Mouse (Mus musculus) midbrain, embryonic 15.5 days (tissue): ENCODE data around the gene Mthfsd. TPM values are rescaled to one million over a fixed set of nuclear protein-coding genes. Genes with fewer than 3 reads are reported as not detected.
A peak's percentile ranks its signal among the peaks of the same experiment; 100 is the strongest.

Experiments
- ATAC-seq: fragments of 200-750 bp; cut with Nextera tagmentation; replicated peaks from 2 replicates; pipeline ENCODE4 v1.8.0; 2017; ENCODE audit warnings: moderate TSS enrichment
- H3K27ac ChIP-seq: fragments of 300-500 bp; sonication (generic); 2 replicates; pipeline ENCODE4 v1.5.1; 2015; ENCODE audit warnings: mild to moderate bottlenecking, inconsistent platforms
- H3K27me3 ChIP-seq: fragments of 300-500 bp; sonication (generic); replicated peaks from 2 replicates; pipeline ENCODE4 v1.6.1; 2015; ENCODE audit warnings: inconsistent platforms
- H3K36me3 ChIP-seq: fragments of 300-500 bp; sonication (generic); replicated peaks from 2 replicates; pipeline ENCODE4 v1.6.1; 2015; ENCODE audit warnings: inconsistent platforms
- H3K4me1 ChIP-seq: fragments of 300-500 bp; sonication (generic); 2 replicates; pipeline ENCODE4 v1.6.1; 2015; ENCODE audit warnings: inconsistent platforms
- H3K4me2 ChIP-seq: fragments of 300-500 bp; sonication (generic); 2 replicates; pipeline ENCODE4 v1.6.1; 2015; ENCODE audit warnings: inconsistent platforms, mild to moderate bottlenecking, moderate library complexity
- H3K4me3 ChIP-seq: fragments of 300-500 bp; sonication (generic); 2 replicates; pipeline ENCODE4 v1.5.1; 2015; ENCODE audit warnings: mild to moderate bottlenecking, inconsistent platforms
- H3K9ac ChIP-seq: fragments of 300-500 bp; sonication (generic); 2 replicates; pipeline ENCODE4 v1.6.1; 2015; ENCODE audit warnings: mild to moderate bottlenecking, inconsistent platforms
- H3K9me3 ChIP-seq: fragments of 300-500 bp; sonication (generic); 2 replicates; pipeline ENCODE4 v1.6.1; 2016; ENCODE audit warnings: inconsistent platforms
- WGBS: fragments of 180-500 bp; shearing (Covaris S2); methylation state at CpG from one replicate; pipeline ENCODE4 v1.1.7; 2015; ENCODE audit warnings: mixed read lengths; 5-methylcytosine and 5-hydroxymethylcytosine counted together
- polyA plus RNA-seq: library from polyadenylated mRNA; unstranded; fragments of >200 nt; fragmentation: Nextera tagmentation; extraction: Ambion mirVana; gene quantifications from 2 replicates; pipeline ENCODE4 v1.2.1, GENCODE M21; 2015

Gene Mthfsd
- polyA plus RNA-seq, 1 experiment from 2014 or later, result 51.1 TPM

GRCm38 (mm10) chr8:121073174-121074107, 34.8 kb downstream of the Mthfsd start:
- H3K4me2 ChIP-seq, result no peak overlapping the region
- no peaks in the 10 kb centered on the region for H3K4me1 ChIP-seq
- H3K27me3 ChIP-seq, result peaks cover 95% of the 10 kb centered on the region
- no peak for ATAC-seq
- H3K9ac ChIP-seq, result no peak overlapping the region
- H3K36me3 ChIP-seq, result no peaks in the 10 kb centered on the region
- no peak overlapping the region for H3K27ac ChIP-seq
- no peak overlapping the region for H3K4me3 ChIP-seq
- no peaks in the 10 kb centered on the region for H3K9me3 ChIP-seq
- whole genome bisulfite sequencing, result 1% methylated on average over 48 of the region's 48 CpGs

- Histone ChIP-seq H3K4me1 (no peaks in the 10 kb centered on the region), H3K9me3 (no peaks in the 10 kb centered on the region)
- WGBS, result 10% methylated on average over 11 of the region's 11 CpGs
Observed at GRCm38 (mm10) chr8:121072406-121073130, 35.6 kb downstream of the Mthfsd start.

GRCm38 (mm10) chr8:121071454-121071853, 36.7 kb downstream of the Mthfsd start:
- no peaks in the 10 kb centered on the region for H3K9me3 ChIP-seq
- no peak overlapping the region for H3K4me2 ChIP-seq
- H3K27ac ChIP-seq, result no peak overlapping the region
- no peaks in the 10 kb centered on the region for H3K36me3 ChIP-seq
- 2% methylated on average over 12 of the region's 12 CpGs for WGBS
- H3K9ac ChIP-seq, result no peak overlapping the region
- ATAC-seq, result no peak
- H3K4me1 ChIP-seq, result no peaks in the 10 kb centered on the region
- H3K4me3 ChIP-seq, result no peak overlapping the region
- peaks cover 76% of the 10 kb centered on the region for H3K27me3 ChIP-seq

More at GRCm38 (mm10) chr8:121072406-121073130, 35.6 kb downstream of the Mthfsd start:
- Histone ChIP-seq H3K27ac (no peak overlapping the region), H3K4me2 (no peak overlapping the region), H3K9ac (no peak overlapping the region), H3K4me3 (no peak overlapping the region), H3K27me3 (peaks cover 87% of the 10 kb centered on the region), H3K36me3 (no peaks in the 10 kb centered on the region)
- ATAC-seq, result no peak

- no peaks in the 10 kb centered on the region for H3K9me3 ChIP-seq
- H3K27ac ChIP-seq, result no peak overlapping the region
- 33% methylated on average over 13 of the region's 13 CpGs for WGBS
- H3K9ac ChIP-seq, result no peak overlapping the region
- no peak overlapping the region for H3K4me3 ChIP-seq
- H3K4me2 ChIP-seq, result no peak overlapping the region
- no peaks in the 10 kb centered on the region for H3K36me3 ChIP-seq
- ATAC-seq, result no peak
- H3K27me3 ChIP-seq, result peaks cover 5% of the 10 kb centered on the region
- H3K4me1 ChIP-seq, result peaks cover 2% of the 10 kb centered on the region; the same call in 1 of the 2 replicates
Observed at GRCm38 (mm10) chr8:121063649-121064048, 44.5 kb downstream of the Mthfsd start.

GRCm38 (mm10) chr8:121062521-121062920, 45.7 kb downstream of the Mthfsd start:
- Histone ChIP-seq H3K9me3 (no peaks in the 10 kb centered on the region), H3K27ac (peak overlapping the region; percentile 8; the same call in 1 of the 2 replicates), H3K36me3 (no peaks in the 10 kb centered on the region), H3K9ac (no peak overlapping the region), H3K4me3 (no peak overlapping the region), H3K4me2 (no peak overlapping the region), H3K27me3 (peaks cover 3% of the 10 kb centered on the region), H3K4me1 (peaks cover 2% of the 10 kb centered on the region; the same call in 1 of the 2 replicates)
- WGBS, result 81% methylated on average over 6 of the region's 6 CpGs
- ATAC-seq, result no peak

GRCm38 (mm10) chr8:121059098-121059497, 49.1 kb downstream of the Mthfsd start:
- no peak overlapping the region for H3K9ac ChIP-seq
- H3K9me3 ChIP-seq, result no peaks in the 10 kb centered on the region
- no peaks in the 10 kb centered on the region for H3K36me3 ChIP-seq
- 0 out of 2 replicates have a peak, but pooled peaks cover 6% of the 10 kb centered on the region for H3K27me3 ChIP-seq
- peaks cover 2% of the 10 kb centered on the region; the same call in 1 of the 2 replicates for H3K4me1 ChIP-seq
- 43% methylated on average over 7 of the region's 7 CpGs for WGBS
- no peak overlapping the region for H3K4me3 ChIP-seq
- ATAC-seq, result peak; percentile 85
- H3K4me2 ChIP-seq, result no peak overlapping the region
- no peak overlapping the region for H3K27ac ChIP-seq

GRCm38 (mm10) chr8:121058081-121058480, 50.1 kb downstream of the Mthfsd start:
- H3K36me3 ChIP-seq, result no peaks in the 10 kb centered on the region
- no peak overlapping the region for H3K27ac ChIP-seq
- no peak overlapping the region for H3K4me3 ChIP-seq
- peaks cover 2% of the 10 kb centered on the region; the same call in 1 of the 2 replicates for H3K4me1 ChIP-seq
- H3K27me3 ChIP-seq, result 0 out of 2 replicates have a peak, but pooled peaks cover 6% of the 10 kb centered on the region
- no peaks in the 10 kb centered on the region for H3K9me3 ChIP-seq
- 70% methylated on average over 9 of the region's 9 CpGs for WGBS
- ATAC-seq, result no peak
- H3K9ac ChIP-seq, result no peak overlapping the region
- no peak overlapping the region for H3K4me2 ChIP-seq

GRCm38 (mm10) chr8:121047441-121047840, 60.8 kb downstream of the Mthfsd start:
- Histone ChIP-seq H3K4me2 (no peak overlapping the region), H3K9ac (no peak overlapping the region), H3K9me3 (no peaks in the 10 kb centered on the region), H3K4me1 (no peaks in the 10 kb centered on the region), H3K27me3 (no peaks in the 10 kb centered on the region), H3K4me3 (no peak overlapping the region), H3K36me3 (no peaks in the 10 kb centered on the region), H3K27ac (no peak overlapping the region)
- WGBS, result 75% methylated on average over 9 of the region's 9 CpGs
- no peak for ATAC-seq

- Histone ChIP-seq H3K27ac (no peak overlapping the region), H3K9ac (no peak overlapping the region), H3K27me3 (no peaks in the 10 kb centered on the region), H3K36me3 (no peaks in the 10 kb centered on the region), H3K9me3 (no peaks in the 10 kb centered on the region), H3K4me1 (no peaks in the 10 kb centered on the region), H3K4me2 (no peak overlapping the region), H3K4me3 (no peak overlapping the region)
- 65% methylated on average over 19 of the region's 19 CpGs for WGBS
- no peak for ATAC-seq
Observed at GRCm38 (mm10) chr8:121043719-121044440, 64.3 kb downstream of the Mthfsd start.
